Mouse (Mus musculus) frontal cortex, postnatal 10 days (tissue): ENCODE data around the gene Itgb5.
A peak's percentile ranks its signal among the peaks of the same experiment; 100 is the strongest.

Experiments used
- DNase-seq, 2 experiments: peaks; one replicate each; pipeline ENCODE4 v3.0.0; 2022; ENCODE audit warnings: low spot score in 2 of 2, mixed read lengths in 1 of 2

Itgb5 gene

GRCm38 (mm10) chr16:33829301-33829831 lies at the start of gene Itgb5:
TSS of gene Itgb5 (plus strand) at chr16:33829665.
- DNase-seq, result peak; percentile 14 to 40

GRCm38 (mm10) chr16:33781789-33782728 lies 47.4 kb upstream of the Itgb5 start:
- no peak for DNase-seq

- DNase-seq, result no peak
Observed at GRCm38 (mm10) chr16:33782729-33783091, 46.8 kb upstream of the Itgb5 start.

- no peak for DNase-seq
Observed at GRCm38 (mm10) chr16:33784547-33784946, 44.9 kb upstream of the Itgb5 start.

DNA sequence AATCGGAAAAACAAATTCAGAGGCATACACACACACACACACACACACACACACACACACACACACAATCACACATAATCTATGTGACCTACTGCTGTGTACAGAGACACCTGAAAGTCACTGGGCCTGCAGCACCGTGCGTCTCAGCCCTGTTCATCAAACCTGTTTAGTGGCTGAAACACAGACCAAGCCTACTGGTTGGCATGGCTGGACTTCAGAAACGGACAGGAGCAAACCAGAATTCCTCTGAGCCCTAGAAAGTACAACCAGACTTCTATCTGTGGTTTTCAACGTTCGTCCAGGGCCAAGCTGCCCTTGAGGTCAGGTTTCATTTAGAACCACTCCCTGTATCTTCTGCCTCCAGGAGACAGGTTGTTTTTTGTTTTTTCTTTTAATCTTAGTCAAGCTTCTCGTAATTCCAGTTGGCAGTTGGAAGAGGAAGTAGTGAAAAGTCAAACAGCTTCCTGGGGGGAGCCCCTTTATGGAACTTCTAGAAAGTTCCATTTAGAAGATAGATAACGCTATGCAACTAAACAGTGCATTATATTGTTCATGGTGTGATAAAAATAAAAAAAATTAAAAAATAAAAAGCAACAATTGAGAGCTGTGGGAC lies 44.3 kb upstream of the Itgb5 start:
- no peak for DNase-seq

GRCm38 (mm10) chr16:33786657-33787390 lies 42.6 kb upstream of the Itgb5 start:
- no peak for DNase-seq

DNA sequence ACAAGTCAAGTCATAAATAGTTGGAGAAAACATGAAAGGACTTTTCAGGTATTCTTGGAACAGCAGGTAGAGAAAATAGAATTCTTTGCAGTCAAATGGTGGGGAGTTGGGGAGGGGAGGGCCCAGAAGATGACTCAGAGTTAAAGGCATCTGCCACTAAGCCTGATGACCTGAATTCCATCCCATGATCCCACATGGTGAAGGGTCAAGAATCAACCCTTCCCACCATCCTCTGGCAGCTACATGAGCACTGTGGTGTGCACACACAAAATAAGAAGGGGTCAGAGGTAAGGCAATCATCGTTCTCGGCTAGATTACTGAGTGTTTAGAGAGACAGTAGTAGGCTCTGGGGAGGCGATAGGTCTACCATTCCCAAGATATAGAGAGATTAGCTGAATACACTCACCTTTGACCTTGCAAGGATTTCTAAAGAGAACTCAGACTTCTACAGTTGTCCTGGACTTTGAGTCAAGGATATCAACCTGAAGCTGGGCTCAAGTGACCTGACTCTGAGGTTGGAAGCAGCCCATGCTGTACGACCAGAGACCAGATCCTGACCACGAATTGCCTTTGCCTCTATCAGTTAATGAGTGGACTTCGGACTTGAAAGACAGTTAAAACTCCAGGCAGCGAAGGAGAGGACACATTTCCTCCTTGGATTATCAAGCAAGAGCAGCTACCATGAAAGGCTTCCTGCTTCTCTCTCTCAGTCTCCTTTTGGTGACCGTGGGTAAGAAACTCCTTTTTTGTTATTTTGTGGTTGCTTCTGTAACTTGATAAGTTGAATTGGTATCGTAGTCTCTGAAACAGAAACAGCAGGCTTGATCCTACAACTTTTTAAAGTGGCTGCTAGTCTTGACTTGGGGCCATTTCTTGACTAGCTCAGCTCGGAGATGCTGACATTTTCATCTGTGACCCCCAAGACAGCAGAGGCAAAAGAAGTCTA lies 35.3 kb upstream of the Itgb5 start, which contains the start of gene Muc13:
Muc13 (plus strand) TSS at position 192 of the 946 bp plus-strand sequence.
- no peak for DNase-seq

DNA sequence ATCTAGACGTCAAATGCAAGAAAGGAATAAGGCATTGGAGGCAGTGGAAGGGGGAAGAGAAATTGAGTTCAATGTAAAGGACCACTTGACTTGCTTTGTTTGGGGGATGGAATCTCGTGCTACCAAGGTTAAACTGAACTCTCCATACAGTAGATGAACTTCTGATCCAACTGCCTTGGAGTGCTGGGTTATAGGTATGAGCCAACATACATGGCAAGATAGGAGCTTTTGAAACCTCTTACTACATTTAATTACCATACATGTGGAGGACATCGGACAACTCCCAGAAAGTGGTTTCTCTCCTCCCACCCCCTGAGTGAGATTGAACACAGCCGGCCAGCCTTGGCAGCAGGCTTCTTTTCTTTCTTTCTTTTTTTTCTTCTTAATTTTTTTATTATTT lies 34.4 kb upstream of the Itgb5 start:
- DNase-seq, result no peak

DNA sequence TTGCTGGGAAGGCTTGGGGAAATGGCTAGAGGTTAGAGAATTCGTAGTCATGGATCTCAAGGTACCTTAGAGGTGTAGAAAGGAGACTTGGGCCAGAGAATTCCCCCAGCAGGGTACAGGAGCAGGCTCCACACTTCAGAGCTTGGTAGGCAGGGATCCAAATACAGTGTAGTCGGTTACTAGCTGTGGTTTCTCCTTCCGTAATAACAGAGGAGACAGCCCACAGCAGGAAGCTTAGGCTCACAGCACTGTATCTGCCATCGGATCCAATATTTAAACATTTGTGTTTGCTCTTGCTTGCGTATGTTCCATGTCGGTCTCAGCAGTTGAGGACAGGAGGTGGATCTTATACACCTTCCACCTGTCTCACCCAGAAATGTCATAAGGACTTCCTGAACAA lies 33.6 kb upstream of the Itgb5 start:
- no peak for DNase-seq

DNA sequence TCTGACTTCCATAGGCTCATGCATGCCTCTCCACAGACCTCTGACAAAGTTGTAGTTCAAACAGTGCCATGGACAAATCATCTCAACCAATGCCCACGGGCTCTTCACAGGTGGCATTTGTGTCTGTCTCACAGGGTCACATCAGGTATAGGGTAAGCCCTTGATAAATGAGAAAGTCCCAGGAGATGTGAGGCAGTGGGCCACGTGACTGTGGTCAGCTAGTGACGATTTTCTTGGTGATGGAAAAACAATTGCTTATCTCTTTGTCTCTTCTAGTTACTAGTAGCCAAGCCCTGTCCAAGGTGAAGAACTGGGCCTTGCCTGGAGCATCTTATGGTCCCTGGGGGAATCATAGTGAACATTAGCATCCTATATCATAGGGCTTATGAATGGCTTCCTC lies 32.7 kb upstream of the Itgb5 start:
- no peak for DNase-seq

DNA sequence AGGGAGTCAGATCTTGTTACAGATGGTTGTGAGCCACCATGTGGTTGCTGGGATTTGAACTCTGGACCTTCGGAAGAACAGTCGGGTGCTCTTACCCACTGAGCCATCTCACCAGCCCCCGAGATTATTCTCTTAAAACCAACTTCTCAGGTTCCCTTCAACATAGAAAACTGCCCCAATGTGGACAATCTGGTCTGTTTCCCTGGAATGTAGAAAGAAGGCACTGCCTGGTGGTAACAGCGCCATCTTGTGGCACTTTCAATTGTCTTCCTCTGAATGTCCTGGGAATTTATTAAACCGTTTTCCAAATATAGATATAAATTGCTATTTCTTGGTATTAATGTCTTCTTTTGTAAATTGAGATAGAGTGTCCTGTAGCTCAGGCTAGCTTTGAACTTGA lies 31.6 kb upstream of the Itgb5 start:
- DNase-seq, result peak in 1 of 2 experiments; percentile 31

DNA sequence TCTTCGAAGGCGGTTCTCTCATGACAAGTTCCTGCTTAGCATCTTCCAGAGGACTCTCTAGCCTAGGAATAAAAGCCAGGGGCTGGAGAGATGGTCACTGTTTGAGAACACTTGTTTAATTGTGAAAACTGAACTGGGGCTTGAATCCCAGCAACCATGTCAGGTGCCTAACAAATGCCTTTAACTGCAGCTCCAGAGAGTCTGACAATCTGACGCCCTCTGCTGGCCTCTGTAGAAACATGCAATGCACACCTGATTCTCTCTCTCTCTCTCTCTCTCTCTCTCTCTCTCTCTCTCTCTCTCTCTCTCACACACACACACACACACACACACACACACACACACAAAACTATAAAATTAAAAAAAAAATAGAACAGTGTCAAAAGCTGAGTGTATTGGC lies 19.5 kb upstream of the Itgb5 start:
- DNase-seq, result no peak

- DNase-seq, result no peak
Observed at GRCm38 (mm10) chr16:33818413-33819165, 10.9 kb upstream of the Itgb5 start.

GRCm38 (mm10) chr16:33820269-33821178 lies 8.9 kb upstream of the Itgb5 start:
- DNase-seq, result peak; percentile 54 to 83

- no peak for DNase-seq
Observed at GRCm38 (mm10) chr16:33824603-33825002, 4.9 kb upstream of the Itgb5 start.

DNA sequence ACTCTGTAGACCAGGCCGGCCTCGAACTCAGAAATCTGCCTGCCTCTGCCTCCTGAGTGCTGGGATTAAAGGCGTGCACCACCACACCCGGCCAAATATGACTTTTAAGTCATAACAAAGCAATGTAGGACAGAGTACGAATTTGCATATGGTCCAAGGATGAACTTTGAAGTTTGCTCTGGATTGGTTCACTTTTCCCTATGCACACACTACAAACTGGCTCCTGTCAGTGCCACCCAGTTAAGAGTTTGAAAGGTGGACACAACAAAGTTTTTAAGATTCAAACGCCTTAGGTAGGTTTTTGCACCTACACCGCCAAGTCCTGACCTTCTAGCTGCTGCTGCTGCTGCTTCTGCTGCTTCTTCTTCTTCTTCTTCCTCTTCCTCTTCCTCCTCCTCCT lies 969 bp upstream of the Itgb5 start:
- DNase-seq, result no peak

DNA sequence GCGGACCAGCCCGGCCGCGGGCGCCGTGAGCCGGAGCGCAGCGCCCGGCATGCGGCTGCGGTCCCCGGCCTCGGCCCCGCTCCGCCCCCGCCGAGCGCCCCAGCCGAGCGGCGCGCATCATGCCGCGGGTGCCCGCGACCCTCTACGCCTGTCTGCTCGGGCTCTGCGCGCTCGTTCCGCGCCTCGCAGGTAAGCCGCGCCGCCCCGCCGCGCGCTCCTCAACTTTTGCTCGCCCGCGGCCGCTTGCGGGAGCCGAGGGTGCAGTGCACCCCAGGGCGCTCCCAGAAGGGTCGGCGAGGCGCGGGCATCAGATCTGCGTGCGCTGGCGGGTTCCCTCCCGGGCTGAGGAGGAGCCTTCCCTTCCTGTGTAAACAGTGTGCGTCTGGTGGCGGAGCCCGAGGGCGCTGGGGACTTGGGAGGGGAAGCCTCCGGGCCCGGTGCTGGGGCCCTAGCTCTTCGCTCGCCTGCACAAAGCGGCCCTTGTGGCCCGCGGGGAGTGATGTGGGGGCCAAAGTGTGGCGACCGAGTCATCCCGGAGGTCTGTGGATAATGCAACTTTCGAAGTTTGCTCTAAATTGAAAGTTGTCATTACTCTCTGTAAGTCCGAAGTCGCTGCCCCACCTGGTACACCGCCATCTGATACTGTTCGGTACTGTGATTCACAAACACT lies 512 bp downstream of the Itgb5 start:
- DNase-seq, result peak in 1 of 2 experiments; percentile 25

DNA sequence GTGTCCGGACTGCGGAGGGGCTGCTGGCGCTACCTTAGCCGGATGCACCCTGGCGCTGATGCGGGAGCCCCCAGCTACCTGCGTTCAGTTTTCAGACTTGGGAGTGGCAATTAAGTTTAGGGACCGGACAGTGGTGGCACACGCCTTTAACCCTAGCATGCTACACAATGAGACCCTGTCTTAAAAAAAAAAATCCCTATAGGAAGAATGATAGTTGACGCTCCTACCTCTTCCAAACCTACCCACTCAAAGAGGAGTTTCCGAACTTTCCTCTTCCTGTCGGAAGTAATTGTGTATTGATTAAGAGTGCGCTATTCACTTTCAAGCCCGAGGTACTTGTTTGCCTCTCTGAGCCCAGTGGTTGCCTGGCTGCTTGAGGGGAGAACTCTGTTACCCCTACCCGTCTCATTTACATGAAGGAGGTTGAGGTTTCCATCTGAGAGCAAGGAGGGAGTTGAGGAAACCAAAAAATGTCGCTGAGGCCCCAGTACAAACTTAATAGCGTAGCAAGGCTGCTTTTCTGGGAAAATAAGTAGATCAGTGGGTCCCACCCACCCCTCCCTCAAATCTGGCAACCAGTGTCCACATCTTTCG lies 1.1 kb downstream of the Itgb5 start:
- DNase-seq, result no peak
